Mouse (Mus musculus): ENCODE data around the gene Nif3l1.

Gene Nif3l1

GRCm38 (mm10) chr1:58445143-58445722 lies at the start of gene Nif3l1, which contains the start of gene Ppil3:
Gene Nif3l1 (plus strand): TSS chr1:58445151.
Gene Ppil3 (minus strand): TSS chr1:58445486.
- DNase-seq, result peak; percentile 86

- DNase-seq, result no peak
Measured at GRCm38 (mm10) chr1:58395341-58395740, 49.6 kb upstream of the Nif3l1 start.

DNA sequence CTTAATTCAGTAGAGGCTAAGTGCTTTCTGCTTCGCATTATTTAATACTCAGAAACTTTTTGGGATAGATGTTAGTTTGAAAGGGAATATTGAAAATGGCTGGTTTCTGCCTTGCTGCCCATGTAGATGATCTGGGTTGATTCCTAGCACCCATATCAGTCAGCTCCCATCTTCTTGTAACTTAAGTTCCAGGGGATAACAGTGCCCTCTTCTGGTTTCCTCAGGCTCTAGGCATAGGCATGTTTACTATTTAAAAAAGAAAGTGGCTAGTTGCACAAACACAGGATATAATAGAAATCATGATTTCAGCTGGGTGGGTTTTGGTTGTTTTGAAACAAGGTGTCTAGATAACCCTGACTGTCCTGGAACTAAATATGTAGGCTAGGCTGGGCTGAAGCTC lies 48.8 kb upstream of the Nif3l1 start:
- DNase-seq, result no peak

- DNase-seq, result no peak
Measured at GRCm38 (mm10) chr1:58397731-58398130, 47.2 kb upstream of the Nif3l1 start.

DNA sequence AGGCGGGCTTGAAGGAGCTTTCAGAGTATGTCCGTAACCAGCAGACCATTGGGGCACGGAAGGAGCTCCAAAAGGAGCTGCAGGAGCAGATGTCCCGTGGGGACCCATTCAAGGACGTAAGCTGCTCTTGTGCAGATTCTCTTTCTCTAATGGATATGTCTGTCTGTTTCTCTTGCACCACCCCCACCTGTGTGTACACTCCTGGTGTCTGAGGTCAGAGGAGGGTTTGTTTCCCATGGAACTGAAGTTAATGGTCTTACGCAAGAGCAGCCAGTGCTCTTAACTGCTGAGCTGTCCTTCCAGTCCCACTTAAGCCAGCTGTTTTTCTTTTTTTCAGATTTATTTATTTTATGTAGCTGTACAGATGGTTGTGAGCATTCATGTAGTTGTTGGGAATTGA lies 43.6 kb upstream of the Nif3l1 start:
- no peak for DNase-seq

GRCm38 (mm10) chr1:58403745-58404144 lies 41.2 kb upstream of the Nif3l1 start:
- no peak for DNase-seq

DNA sequence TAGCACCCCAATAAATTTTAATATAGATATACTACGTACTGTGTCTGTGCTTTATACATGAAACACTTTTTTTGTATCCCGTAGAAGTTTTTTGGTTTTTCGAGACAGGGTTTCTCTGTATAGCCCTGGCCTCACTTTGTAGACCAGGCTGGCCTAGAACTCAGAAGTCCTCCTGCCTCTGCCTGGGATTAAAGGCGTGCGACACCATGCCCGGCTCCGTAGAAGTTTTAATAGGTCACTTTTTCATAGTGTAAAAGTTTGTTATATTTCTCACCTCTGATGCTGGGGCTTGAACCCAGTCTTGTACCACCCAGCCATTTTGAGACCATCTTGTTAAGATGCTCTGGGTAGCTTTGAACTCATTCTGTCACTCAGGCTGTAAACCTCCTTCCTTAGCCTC lies 37.6 kb upstream of the Nif3l1 start:
- DNase-seq, result no peak

DNA sequence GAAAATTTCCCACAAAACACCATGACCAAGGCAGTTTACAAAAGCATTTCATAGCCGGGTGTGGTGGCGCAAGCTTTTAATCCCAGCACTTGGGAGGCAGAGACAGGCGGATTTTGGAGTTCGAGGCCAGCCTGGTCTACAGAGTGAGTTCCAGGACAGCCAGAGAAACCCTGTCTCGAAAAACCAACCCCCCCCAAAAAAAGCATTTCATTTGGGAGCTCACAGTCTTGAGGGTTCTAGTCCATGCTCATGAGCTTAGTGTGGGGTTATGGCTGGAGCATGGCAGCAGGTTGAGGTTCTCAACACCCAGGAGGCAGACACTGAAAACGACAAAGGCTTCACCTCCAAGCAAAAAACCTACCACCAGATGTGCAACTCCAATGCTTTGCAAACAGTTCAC lies 36.8 kb upstream of the Nif3l1 start:
- no peak for DNase-seq

DNA sequence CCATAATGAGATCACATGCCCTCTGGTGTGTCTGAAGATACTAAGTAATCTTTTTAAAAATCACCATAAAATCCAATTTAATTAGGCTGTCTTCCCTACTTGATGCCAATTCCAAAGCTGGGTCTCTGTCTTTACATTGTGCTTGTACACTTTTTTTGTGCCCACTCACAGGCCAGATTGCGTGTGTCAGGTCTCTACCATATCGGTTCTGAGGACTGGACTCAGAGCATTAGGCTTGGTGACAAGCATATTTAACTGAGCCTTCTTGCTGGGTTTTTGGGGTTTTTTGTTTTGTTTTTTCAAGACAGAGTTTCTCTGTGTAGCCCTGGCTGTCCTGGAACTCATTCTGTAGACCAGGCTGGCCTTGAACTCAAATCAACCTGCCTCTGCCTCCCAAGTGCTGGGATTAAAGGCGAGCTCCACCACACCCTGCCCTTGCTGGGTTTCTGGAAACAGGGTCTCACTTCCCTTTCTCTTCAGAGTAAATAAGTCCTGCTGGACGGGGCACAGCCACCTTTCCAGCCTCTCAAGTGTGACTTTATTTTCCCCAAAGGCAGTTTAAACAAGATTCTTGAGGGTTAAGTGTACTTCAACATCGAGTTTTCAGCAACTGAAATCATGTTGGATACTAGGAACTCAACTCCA lies 35.3 kb upstream of the Nif3l1 start:
- DNase-seq, result no peak

- no peak for DNase-seq
Measured at GRCm38 (mm10) chr1:58410198-58410588, 34.8 kb upstream of the Nif3l1 start.

DNA sequence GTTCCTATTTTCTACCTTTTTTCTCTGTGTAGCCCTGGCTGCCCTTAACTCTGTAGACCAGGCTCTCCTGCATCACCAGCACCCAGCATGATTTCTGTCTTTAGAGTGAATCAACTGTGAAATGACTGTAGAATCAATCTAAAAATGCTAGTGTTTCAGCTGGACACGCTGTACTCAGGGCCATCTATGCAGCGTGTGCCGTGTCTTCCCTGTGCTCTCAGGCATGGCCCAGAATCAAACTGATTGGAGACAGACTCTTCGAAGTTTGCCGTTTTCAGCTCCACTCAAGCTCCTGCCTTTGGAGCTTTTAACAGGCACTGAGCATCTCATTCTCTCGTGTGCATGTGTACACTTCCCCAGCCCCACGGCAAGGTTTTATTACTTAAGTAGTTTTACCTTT lies 34.2 kb upstream of the Nif3l1 start:
- no peak for DNase-seq

- DNase-seq, result no peak
Measured at GRCm38 (mm10) chr1:58415442-58415841, 29.5 kb upstream of the Nif3l1 start.

DNA sequence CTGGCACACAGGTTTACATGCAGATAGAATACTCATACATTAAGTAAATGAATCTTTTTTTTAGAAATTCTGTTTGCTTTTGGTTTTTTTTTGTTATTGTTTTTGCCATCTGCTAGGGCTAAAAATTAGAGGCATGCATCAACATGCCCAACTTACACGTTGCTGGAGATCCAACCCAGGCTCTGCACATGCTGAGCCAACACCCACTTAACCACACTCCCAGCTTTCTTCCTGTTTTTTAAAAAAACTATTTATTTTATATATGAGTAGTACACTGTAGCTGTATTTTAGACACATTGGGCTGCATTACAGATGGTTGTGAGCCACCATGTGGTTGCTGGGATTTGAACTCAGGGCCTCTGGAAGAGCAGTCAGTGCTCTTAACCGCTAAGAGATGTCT lies 28.9 kb upstream of the Nif3l1 start:
- no peak for DNase-seq

GRCm38 (mm10) chr1:58420032-58420431 lies 24.9 kb upstream of the Nif3l1 start:
- no peak for DNase-seq

DNA sequence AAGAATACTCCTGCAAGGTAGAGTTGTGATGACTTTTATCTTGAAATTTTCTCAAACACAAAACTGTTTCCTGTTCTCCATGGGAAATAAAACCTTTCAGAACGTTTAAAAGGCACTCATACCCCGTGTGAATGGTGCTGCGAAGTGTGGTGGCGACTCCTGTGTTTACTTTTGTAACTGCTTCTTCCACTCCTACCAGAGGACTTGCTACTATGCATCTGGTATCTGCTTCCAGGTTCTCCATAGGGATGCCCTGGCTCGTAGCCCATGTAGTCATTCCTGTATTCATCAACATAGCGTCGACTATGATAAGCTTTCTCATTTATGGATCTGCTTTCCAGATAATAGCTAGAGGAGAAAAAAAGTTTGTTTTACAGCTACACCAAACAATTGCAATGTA lies 24.0 kb upstream of the Nif3l1 start:
- DNase-seq, result peak; percentile 59

DNA sequence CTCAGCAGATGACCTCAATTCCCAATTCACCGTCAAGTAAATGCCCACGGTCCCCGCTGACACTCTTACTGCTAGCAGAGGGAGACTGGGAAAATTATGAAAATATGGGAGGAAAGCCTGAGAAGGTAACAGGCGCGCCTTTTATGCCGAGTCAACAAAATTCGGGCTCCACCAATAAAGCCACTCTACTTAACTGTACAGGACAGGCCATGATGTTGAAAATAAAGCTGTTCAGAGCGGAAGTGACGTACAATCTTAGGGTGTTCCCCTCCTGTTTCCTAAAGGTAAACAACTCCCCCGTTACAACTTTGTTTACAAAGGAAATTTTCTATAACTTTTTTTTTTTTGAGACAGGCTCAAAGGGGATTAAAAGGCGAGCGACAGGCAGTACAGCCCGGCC lies 22.1 kb upstream of the Nif3l1 start:
- peak; percentile 40 for DNase-seq

DNA sequence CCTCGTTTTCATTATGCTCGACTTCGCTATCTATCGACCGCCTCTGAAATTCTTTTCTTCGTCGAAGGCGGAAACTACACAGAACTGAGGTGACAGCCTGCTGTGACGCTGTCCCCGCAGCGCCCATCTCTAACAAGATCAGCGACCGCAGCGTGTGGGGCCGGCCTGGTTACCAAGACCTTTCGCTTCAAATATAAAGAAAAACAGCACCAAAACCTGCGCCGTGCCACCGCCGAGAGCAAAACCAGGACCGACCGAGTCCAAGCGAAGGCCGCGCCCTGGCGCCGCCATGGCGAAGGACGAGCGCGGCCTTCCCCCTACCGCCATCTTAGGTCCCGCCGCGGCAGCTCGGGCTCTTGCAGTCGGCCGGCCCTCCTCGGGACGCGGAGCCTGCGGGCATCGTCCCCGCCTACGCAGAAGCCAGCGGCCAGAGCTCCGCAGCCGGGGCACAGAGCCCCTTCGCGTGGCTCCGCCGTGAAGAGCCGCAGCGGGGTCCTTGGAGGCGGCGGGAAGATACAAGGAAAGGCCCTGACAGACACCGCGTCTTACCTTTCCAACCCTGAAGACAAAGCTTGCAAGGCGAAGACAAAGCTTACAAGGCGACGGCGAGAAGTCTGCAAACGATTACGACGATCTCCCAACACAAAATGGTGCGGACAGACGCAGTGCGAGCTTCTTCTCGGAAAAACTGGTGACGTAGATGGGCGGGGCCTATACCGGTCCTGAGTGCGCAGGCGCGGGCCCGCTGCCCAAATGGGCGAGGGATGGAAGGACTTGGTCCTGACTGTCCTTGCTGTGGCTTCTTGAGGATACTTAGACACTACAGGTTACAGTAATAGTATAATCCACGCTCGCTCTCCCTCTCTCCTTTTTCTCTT lies 21.3 kb upstream of the Nif3l1 start, which contains the start of gene Clk1:
Clk1 (minus strand) TSS at position 696 of the 878 bp plus-strand sequence.
- DNase-seq, result peak; percentile 97

- DNase-seq, result peak; percentile 36
Measured at GRCm38 (mm10) chr1:58424551-58424950, 20.4 kb upstream of the Nif3l1 start.

- no peak for DNase-seq
Measured at GRCm38 (mm10) chr1:58444691-58445090, 260 bp upstream of the Nif3l1 start.

- DNase-seq, result no peak
Measured at GRCm38 (mm10) chr1:58445861-58446260, 910 bp downstream of the Nif3l1 start.

DNA sequence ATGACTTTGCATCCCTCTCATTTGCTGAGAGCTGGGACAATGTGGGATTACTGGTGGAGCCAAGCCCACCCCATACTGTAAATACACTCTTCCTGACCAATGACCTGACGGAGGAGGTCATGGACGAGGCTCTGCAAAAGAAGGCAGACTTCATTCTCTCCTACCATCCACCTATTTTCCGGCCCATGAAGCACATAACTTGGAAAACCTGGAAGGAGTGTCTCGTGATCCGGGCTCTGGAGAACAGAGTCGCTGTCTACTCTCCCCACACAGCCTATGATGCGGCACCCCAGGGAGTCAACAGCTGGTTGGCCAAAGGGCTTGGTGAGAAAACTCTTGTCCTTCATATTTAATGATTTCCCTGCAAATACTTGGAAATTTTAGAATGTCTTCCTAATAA lies 2.8 kb downstream of the Nif3l1 start:
- no peak for DNase-seq

DNA sequence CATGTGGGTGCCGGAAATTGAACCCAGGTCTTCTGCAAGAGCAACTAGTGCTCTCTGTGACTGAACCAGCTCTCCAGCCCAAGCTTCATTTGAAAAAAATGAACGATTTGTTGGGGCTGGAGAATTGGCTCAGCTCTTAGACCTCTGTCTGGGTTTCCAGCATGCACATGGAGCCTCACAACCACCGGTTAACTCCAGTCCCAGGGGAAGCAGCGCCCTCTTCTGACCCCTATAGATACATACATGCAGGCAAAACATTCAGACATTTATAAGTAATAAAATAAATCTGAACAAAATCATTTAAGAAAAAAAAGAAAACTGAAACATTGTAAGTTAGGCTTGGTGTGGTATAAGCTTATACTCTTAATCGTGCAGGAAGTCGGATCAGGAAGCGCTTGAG lies 3.4 kb downstream of the Nif3l1 start:
- DNase-seq, result no peak

- DNase-seq, result no peak
Measured at GRCm38 (mm10) chr1:58454316-58454715, 9.4 kb downstream of the Nif3l1 start.

DNA sequence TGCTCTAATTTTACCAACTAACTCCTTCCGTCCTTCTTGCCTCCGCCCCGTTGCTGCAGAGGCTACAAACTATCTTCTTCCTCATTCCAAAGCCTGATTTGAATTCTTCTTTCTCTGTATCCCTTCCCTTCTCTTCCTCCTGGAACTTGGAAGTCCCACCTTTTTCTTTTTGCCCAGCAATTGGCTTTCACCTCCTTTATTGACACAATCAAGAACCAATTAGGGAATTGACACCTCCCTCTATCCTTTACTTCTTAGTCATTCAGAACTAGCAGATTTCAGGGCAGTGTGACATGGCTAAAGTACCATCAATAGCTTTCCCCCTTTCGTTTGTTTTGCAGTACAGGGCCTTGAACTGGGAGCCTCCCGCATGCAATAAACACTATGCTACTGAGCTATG lies 13.2 kb downstream of the Nif3l1 start:
- no peak for DNase-seq

Data from cerebellum, adult 9-11 months (tissue).